Mouse (Mus musculus): ENCODE measurements around the gene Tnfrsf9.

GRCm38 (mm10) chr4:150865371-150865770 is 49.0 kb upstream of the Tnfrsf9 start:
- TF ChIP-seq CTCF (IDR thresholded peaks at IDR 0.05; ENCODE audit: low read depth, low read length) = no peak
- no peak for TF ChIP-seq POLR2A (IDR thresholded peaks at IDR 0.05; ENCODE audit: extremely low read depth, insufficient read depth, low read length)

All from liver, adult 2 months (tissue).